Mouse (Mus musculus) lung, postnatal 0 days (tissue): ENCODE measurements around the gene Wdr66. TPM values are rescaled to one million over a fixed set of nuclear protein-coding genes. Genes with fewer than 3 reads are reported as not detected.

ENCODE experiments used
- ATAC-seq: fragments of 200-750 bp; cut with Nextera tagmentation; 2 replicates; pipeline ENCODE4 v1.8.0; 2017; ENCODE audit warnings: moderate library complexity
- DNase-seq: peaks from one replicate; pipeline ENCODE4 v3.0.0-alpha.2; 2016; ENCODE audit warnings: low spot score
- H3K27ac ChIP-seq: fragments of 300-500 bp; sonication (generic); 2 replicates; pipeline ENCODE4 v1.5.1; 2014; ENCODE audit warnings: antibody characterized with exemption, mild to moderate bottlenecking, low read length, mixed read lengths
- H3K27me3 ChIP-seq: fragments of 300-500 bp; sonication (generic); replicated peaks from 2 replicates; pipeline ENCODE4 v1.6.1; 2014; ENCODE audit warnings: low read length, mixed read lengths; ENCODE audit not compliant: insufficient read depth
- H3K36me3 ChIP-seq: fragments of 300-500 bp; sonication (generic); 2 replicates; pipeline ENCODE4 v1.6.1; 2014; ENCODE audit warnings: low read length, mixed read lengths; ENCODE audit not compliant: insufficient read depth
- H3K4me1 ChIP-seq: fragments of 300-500 bp; sonication (generic); 2 replicates; pipeline ENCODE4 v1.6.1; 2014; ENCODE audit warnings: antibody characterized with exemption, low read depth, low read length, mixed read lengths; ENCODE audit not compliant: insufficient read depth
- H3K4me2 ChIP-seq: fragments of 300-500 bp; sonication (generic); replicated peaks from 2 replicates; pipeline ENCODE4 v1.6.1; 2014; ENCODE audit warnings: low read depth, mild to moderate bottlenecking, low read length, moderate library complexity, mixed read lengths
- H3K4me3 ChIP-seq: fragments of 300-500 bp; sonication (generic); 2 replicates; pipeline ENCODE4 v1.5.1; 2014; ENCODE audit warnings: low read depth, low read length
- H3K9ac ChIP-seq: fragments of 300-500 bp; sonication (generic); replicated peaks from 2 replicates; pipeline ENCODE4 v1.6.1; 2014; ENCODE audit warnings: low read depth, mild to moderate bottlenecking
- H3K9me3 ChIP-seq: fragments of 300-500 bp; sonication (generic); 2 replicates; pipeline ENCODE4 v1.6.1; 2016; ENCODE audit warnings: low read length, mixed read lengths
- CTCF ChIP-seq: IDR thresholded peaks from 2 replicates; pipeline ENCODE4 v1.5.1; 2016; ENCODE audit warnings: antibody characterized with exemption, mild to moderate bottlenecking
- EP300 ChIP-seq: IDR thresholded peaks from 2 replicates; pipeline ENCODE4 v1.6.1; 2016; ENCODE audit warnings: antibody characterized with exemption, mild to moderate bottlenecking, control low read depth
- WGBS: fragments of 180-500 bp; shearing (Covaris S2); extraction: QIAGEN DNeasy Blood & Tissue Kit; methylation state at CpG from one replicate; pipeline ENCODE4 v1.1.7; 2014; 5-methylcytosine and 5-hydroxymethylcytosine counted together
- polyA plus RNA-seq: library from polyadenylated mRNA; unstranded; fragments of >200 nt; fragmentation: Nextera tagmentation; extraction: Ambion mirVana; gene quantifications from 2 replicates; pipeline ENCODE4 v1.2.1, GENCODE M21; 2015

Wdr66 gene
- polyA plus RNA-seq, 1 experiment from 2014 or later: 1.9 TPM

- H3K4me2 ChIP-seq: no peak overlapping the region
- H3K4me3 ChIP-seq: no peak overlapping the region
- no peak for ATAC-seq
- no peaks in the 10 kb centered on the region for H3K27me3 ChIP-seq
- H3K36me3 ChIP-seq: peaks cover 13% of the 10 kb centered on the region; the same call in 1 of the 2 replicates
- TF ChIP-seq CTCF (no peak), EP300 (no peak)
- H3K27ac ChIP-seq: no peak overlapping the region
- H3K9ac ChIP-seq: no peak overlapping the region
- H3K4me1 ChIP-seq: no peaks in the 10 kb centered on the region
- DNase-seq: no peak
- no peaks in the 10 kb centered on the region for H3K9me3 ChIP-seq
- whole genome bisulfite sequencing: 81% methylated on average over 4 of the region's 4 CpGs
Observed at GRCm38 (mm10) chr5:123357253-123357652, 105.4 kb downstream of the Wdr66 start.

GRCm38 (mm10) chr5:123359431-123359830, 107.5 kb downstream of the Wdr66 start:
- no peak for DNase-seq
- H3K27ac ChIP-seq: no peak overlapping the region
- H3K4me1 ChIP-seq: peaks cover 6% of the 10 kb centered on the region; the same call in 1 of the 2 replicates
- WGBS: 89% methylated on average over 6 of the region's 6 CpGs
- TF ChIP-seq CTCF (no peak), EP300 (no peak)
- no peaks in the 10 kb centered on the region for H3K9me3 ChIP-seq
- H3K27me3 ChIP-seq: no peaks in the 10 kb centered on the region
- peaks cover 13% of the 10 kb centered on the region; the same call in 1 of the 2 replicates for H3K36me3 ChIP-seq
- H3K4me2 ChIP-seq: no peak overlapping the region
- H3K9ac ChIP-seq: no peak overlapping the region
- ATAC-seq: no peak
- no peak overlapping the region for H3K4me3 ChIP-seq

- Histone ChIP-seq H3K4me3 (no peak overlapping the region), H3K27ac (0 out of 2 replicates have a peak overlapping the region, but pooled peaks have one; percentile 87), H3K4me2 (no peak overlapping the region), H3K36me3 (peaks cover 10% of the 10 kb centered on the region; the same call in 1 of the 2 replicates), H3K27me3 (no peaks in the 10 kb centered on the region), H3K4me1 (peaks cover 7% of the 10 kb centered on the region; the same call in 1 of the 2 replicates), H3K9ac (no peak overlapping the region), H3K9me3 (no peaks in the 10 kb centered on the region)
- ATAC-seq (no peak), DNase-seq (no peak)
- TF ChIP-seq CTCF: peak; percentile 42
- TF ChIP-seq EP300: no peak
- WGBS: 77% methylated on average over 4 of the region's 4 CpGs
Observed at GRCm38 (mm10) chr5:123362911-123363310, 111.0 kb downstream of the Wdr66 start.

- ATAC-seq (peak; percentile 86), DNase-seq (peak; percentile 78)
- no peak overlapping the region for H3K4me3 ChIP-seq
- no peaks in the 10 kb centered on the region for H3K27me3 ChIP-seq
- H3K36me3 ChIP-seq: peaks cover 10% of the 10 kb centered on the region; the same call in 1 of the 2 replicates
- H3K9me3 ChIP-seq: no peaks in the 10 kb centered on the region
- peaks cover 7% of the 10 kb centered on the region; the same call in 1 of the 2 replicates for H3K4me1 ChIP-seq
- H3K9ac ChIP-seq: no peak overlapping the region
- peak; percentile 79 for TF ChIP-seq EP300
- TF ChIP-seq CTCF: no peak
- H3K27ac ChIP-seq: peak overlapping the region; percentile 87
- H3K4me2 ChIP-seq: no peak overlapping the region
- WGBS: 42% methylated on average over 11 of the region's 11 CpGs
Observed at GRCm38 (mm10) chr5:123364302-123364971, 112.5 kb downstream of the Wdr66 start.

GRCm38 (mm10) chr5:123368869-123369488, 117.1 kb downstream of the Wdr66 start:
- 75% methylated on average over 13 of the region's 13 CpGs for WGBS
- Histone ChIP-seq H3K27me3 (no peaks in the 10 kb centered on the region), H3K9me3 (no peaks in the 10 kb centered on the region), H3K4me1 (peaks cover 5% of the 10 kb centered on the region; the same call in 1 of the 2 replicates), H3K4me2 (no peak overlapping the region), H3K36me3 (peaks cover 16% of the 10 kb centered on the region; the same call in 1 of the 2 replicates), H3K27ac (no peak overlapping the region), H3K4me3 (no peak overlapping the region), H3K9ac (no peak overlapping the region)
- peak; percentile 78 for DNase-seq
- TF ChIP-seq EP300 (no peak), CTCF (peak; percentile 96)
- 0 out of 2 replicates have a peak, but pooled peaks have one; percentile 46 for ATAC-seq

GRCm38 (mm10) chr5:123370049-123370448, 118.1 kb downstream of the Wdr66 start:
- DNase-seq (no peak), ATAC-seq (no peak)
- Histone ChIP-seq H3K9me3 (no peaks in the 10 kb centered on the region), H3K4me3 (no peak overlapping the region), H3K27me3 (no peaks in the 10 kb centered on the region), H3K36me3 (peaks cover 16% of the 10 kb centered on the region; the same call in 1 of the 2 replicates), H3K9ac (no peak overlapping the region), H3K4me1 (no peaks in the 10 kb centered on the region), H3K4me2 (no peak overlapping the region), H3K27ac (no peak overlapping the region)
- no peak for TF ChIP-seq CTCF
- no peak for TF ChIP-seq EP300
- 90% methylated on average over 5 of the region's 5 CpGs for WGBS
